Mouse (Mus musculus): ENCODE measurements around the gene Gm20388. TPM values are rescaled to one million over a fixed set of nuclear protein-coding genes. Genes with fewer than 3 reads are reported as not detected.

Gm20388 gene
- polyA plus RNA-seq, 1 experiment from 2014 or later = not detected

- no peak overlapping the region for H3K4me2 ChIP-seq
- DNase-seq (no peak), ATAC-seq (ENCODE audit: low read depth) (no peak)
- H3K9ac ChIP-seq = no peak overlapping the region
- H3K36me3 ChIP-seq = 0 out of 2 replicates have a peak, but pooled peaks cover 2% of the 10 kb centered on the region
- 68% methylated on average over 5 of the region's 5 CpGs for WGBS (ENCODE audit: insufficient replicate concordance)
- H3K27ac ChIP-seq = no peak overlapping the region
- H3K4me1 ChIP-seq (replicated peaks) = peaks cover 17% of the 10 kb centered on the region
- peaks cover 54% of the 10 kb centered on the region for H3K27me3 ChIP-seq
- no peaks in the 10 kb centered on the region for H3K9me3 ChIP-seq (replicated peaks)
- no peak overlapping the region for H3K4me3 ChIP-seq (replicated peaks)
These were observed 3740.9 kb downstream of the Gm20388 start for GRCm38 (mm10) chr8:123651390-123652098.

DNA sequence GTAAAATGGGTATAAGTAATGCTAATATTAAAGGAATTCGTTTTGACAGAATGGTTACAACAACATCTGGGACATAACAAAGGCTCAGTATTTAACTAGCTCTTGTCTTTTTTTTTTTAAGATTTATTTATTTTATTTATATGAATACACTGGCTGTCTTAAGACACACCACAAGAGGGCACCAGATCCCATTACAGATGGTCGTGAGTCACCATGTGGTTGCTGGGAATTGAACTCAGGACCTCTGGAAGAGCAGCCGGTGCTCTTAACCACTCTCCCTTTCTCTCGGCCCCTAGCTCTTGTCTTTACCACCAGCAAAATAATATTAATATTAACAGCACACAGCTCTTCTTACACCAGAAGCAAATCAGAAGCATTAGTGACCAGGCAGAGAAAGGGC, 3742.0 kb downstream of the Gm20388 start:
- Histone ChIP-seq H3K4me2 (no peak overlapping the region), H3K27ac (no peak overlapping the region), H3K4me1 (replicated peaks) (peaks cover 17% of the 10 kb centered on the region), H3K27me3 (peaks cover 58% of the 10 kb centered on the region), H3K4me3 (replicated peaks) (no peak overlapping the region), H3K9me3 (replicated peaks) (no peaks in the 10 kb centered on the region), H3K36me3 (0 out of 2 replicates have a peak, but pooled peaks cover 8% of the 10 kb centered on the region), H3K9ac (no peak overlapping the region)
- no peak for ATAC-seq (ENCODE audit: low read depth)
- 38% methylated on average over 4 of the region's 4 CpGs for WGBS (ENCODE audit: insufficient replicate concordance)
- DNase-seq = no peak

GRCm38 (mm10) chr8:123653308-123653993, 3742.8 kb downstream of the Gm20388 start, which contains the start of gene Rhou:
TSS of gene Rhou (plus strand) at chr8:123653929.
- 2% methylated on average over 57 of the region's 58 CpGs for WGBS (ENCODE audit: insufficient replicate concordance)
- peak within 1 kb of the TSS; percentile 74 for H3K4me2 ChIP-seq
- ATAC-seq (ENCODE audit: low read depth) (peak; percentile 54), DNase-seq (peak; percentile 56)
- peaks cover 63% of the 10 kb centered on the region for H3K27me3 ChIP-seq
- peaks cover 15% of the 10 kb centered on the region for H3K4me1 ChIP-seq (replicated peaks)
- H3K4me3 ChIP-seq (replicated peaks) = peak within 1 kb of the TSS; percentile 60
- peak within 1 kb of the TSS; percentile 67 for H3K9ac ChIP-seq
- H3K27ac ChIP-seq = peak within 1 kb of the TSS; percentile 29; the same call in 1 of the 2 replicates
- 0 out of 2 replicates have a peak, but pooled peaks cover 8% of the 10 kb centered on the region for H3K36me3 ChIP-seq
- H3K9me3 ChIP-seq (replicated peaks) = no peaks in the 10 kb centered on the region

GRCm38 (mm10) chr8:123653994-123654569, 3743.4 kb downstream of the Gm20388 start:
- H3K9ac ChIP-seq = peak overlapping the region; percentile 67
- H3K27ac ChIP-seq = 0 out of 2 replicates have a peak overlapping the region, but pooled peaks have one; percentile 29
- H3K4me3 ChIP-seq (replicated peaks) = peak overlapping the region; percentile 60
- peaks cover 11% of the 10 kb centered on the region for H3K4me1 ChIP-seq (replicated peaks)
- peak; percentile 34 for ATAC-seq (ENCODE audit: low read depth)
- no peaks in the 10 kb centered on the region for H3K9me3 ChIP-seq (replicated peaks)
- 0 out of 2 replicates have a peak, but pooled peaks cover 8% of the 10 kb centered on the region for H3K36me3 ChIP-seq
- no peak for DNase-seq
- peaks cover 65% of the 10 kb centered on the region for H3K27me3 ChIP-seq
- under 1% methylated on average over 57 of the region's 77 CpGs for WGBS (ENCODE audit: insufficient replicate concordance)
- peak overlapping the region; percentile 74 for H3K4me2 ChIP-seq

DNA sequence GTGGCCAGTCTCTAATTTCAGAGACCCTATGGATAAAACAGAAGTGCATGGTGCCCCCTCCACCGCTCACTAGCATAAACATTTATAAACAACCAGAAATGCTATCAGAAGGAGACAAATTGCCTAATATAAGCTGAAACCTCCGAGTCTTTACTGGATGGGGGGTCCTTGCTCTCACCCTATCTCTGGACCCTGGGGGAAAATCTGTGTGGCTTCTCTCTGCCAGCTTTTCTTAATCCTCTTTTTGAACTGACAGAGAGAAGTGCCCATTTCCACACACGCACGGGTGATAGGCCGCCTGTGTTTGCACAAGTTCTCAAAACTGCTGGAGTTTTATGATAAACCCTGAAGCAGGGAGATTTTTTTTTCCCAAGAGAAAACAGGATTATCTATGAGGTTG, 3744.1 kb downstream of the Gm20388 start:
- peak overlapping the region; percentile 9; the same call in 1 of the 2 replicates for H3K27ac ChIP-seq
- H3K36me3 ChIP-seq = 0 out of 2 replicates have a peak, but pooled peaks cover 8% of the 10 kb centered on the region
- H3K9ac ChIP-seq = no peak overlapping the region
- peaks cover 65% of the 10 kb centered on the region for H3K27me3 ChIP-seq
- no peaks in the 10 kb centered on the region for H3K9me3 ChIP-seq (replicated peaks)
- peak overlapping the region; percentile 74 for H3K4me2 ChIP-seq
- no peak for ATAC-seq (ENCODE audit: low read depth)
- DNase-seq = no peak
- peak overlapping the region; percentile 60 for H3K4me3 ChIP-seq (replicated peaks)
- WGBS (ENCODE audit: insufficient replicate concordance) = 22% methylated on average over 5 of the region's 5 CpGs
- H3K4me1 ChIP-seq (replicated peaks) = peaks cover 11% of the 10 kb centered on the region

DNA sequence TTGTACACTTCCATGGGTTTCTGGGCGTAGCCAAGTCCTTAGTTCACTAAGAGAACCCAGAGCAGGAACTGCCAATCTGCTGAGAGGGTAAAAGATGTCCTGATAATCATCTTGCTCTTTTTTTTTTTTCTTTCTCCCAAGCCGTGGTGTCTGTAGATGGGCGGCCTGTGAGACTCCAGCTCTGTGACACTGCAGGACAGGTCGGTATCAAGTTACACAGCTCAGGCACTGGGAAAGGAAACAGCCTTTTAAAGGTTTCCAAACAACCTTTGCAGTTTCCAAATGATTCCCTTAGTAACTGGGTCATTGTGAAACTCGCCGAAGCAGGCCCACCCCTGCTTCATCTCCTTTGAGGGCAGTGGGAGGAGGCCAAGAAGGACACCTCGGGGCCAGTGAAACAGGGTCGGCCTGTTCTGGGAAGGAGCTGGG, 3744.7 kb downstream of the Gm20388 start:
- Histone ChIP-seq H3K4me3 (replicated peaks) (peak overlapping the region; percentile 60), H3K9me3 (replicated peaks) (no peaks in the 10 kb centered on the region), H3K4me1 (replicated peaks) (peaks cover 11% of the 10 kb centered on the region), H3K36me3 (0 out of 2 replicates have a peak, but pooled peaks cover 8% of the 10 kb centered on the region), H3K9ac (no peak overlapping the region), H3K4me2 (peak overlapping the region; percentile 74), H3K27ac (peak overlapping the region; percentile 9; the same call in 1 of the 2 replicates), H3K27me3 (peaks cover 65% of the 10 kb centered on the region)
- ATAC-seq (ENCODE audit: low read depth) (peak; percentile 37; the same call in 1 of the 2 replicates), DNase-seq (no peak)
- 18% methylated on average over 8 of the region's 8 CpGs for WGBS (ENCODE audit: insufficient replicate concordance)

GRCm38 (mm10) chr8:123657826-123658225, 3747.2 kb downstream of the Gm20388 start:
- Histone ChIP-seq H3K36me3 (0 out of 2 replicates have a peak, but pooled peaks cover 8% of the 10 kb centered on the region), H3K4me3 (replicated peaks) (no peak overlapping the region), H3K9ac (no peak overlapping the region), H3K9me3 (replicated peaks) (no peaks in the 10 kb centered on the region), H3K4me2 (no peak overlapping the region), H3K27ac (no peak overlapping the region), H3K4me1 (replicated peaks) (peaks cover 19% of the 10 kb centered on the region), H3K27me3 (peaks cover 51% of the 10 kb centered on the region)
- DNase-seq (no peak), ATAC-seq (ENCODE audit: low read depth) (no peak)
- 65% methylated on average over 8 of the region's 8 CpGs for WGBS (ENCODE audit: insufficient replicate concordance)

- H3K27ac ChIP-seq = no peak overlapping the region
- no peak for ATAC-seq (ENCODE audit: low read depth)
- no peak overlapping the region for H3K9ac ChIP-seq
- 60% methylated on average over 10 of the region's 10 CpGs for WGBS (ENCODE audit: insufficient replicate concordance)
- DNase-seq = no peak
- no peaks in the 10 kb centered on the region for H3K9me3 ChIP-seq (replicated peaks)
- no peak overlapping the region for H3K4me3 ChIP-seq (replicated peaks)
- no peak overlapping the region for H3K4me2 ChIP-seq
- H3K4me1 ChIP-seq (replicated peaks) = peaks cover 19% of the 10 kb centered on the region
- H3K27me3 ChIP-seq = peaks cover 34% of the 10 kb centered on the region
- H3K36me3 ChIP-seq = 0 out of 2 replicates have a peak, but pooled peaks cover 8% of the 10 kb centered on the region
These were observed 3748.9 kb downstream of the Gm20388 start for GRCm38 (mm10) chr8:123659469-123660057.

- no peaks in the 10 kb centered on the region for H3K9me3 ChIP-seq (replicated peaks)
- DNase-seq = no peak
- no peak overlapping the region for H3K9ac ChIP-seq
- peaks cover 7% of the 10 kb centered on the region; the same call in 1 of the 2 replicates for H3K4me1 ChIP-seq (replicated peaks)
- H3K4me2 ChIP-seq = no peak overlapping the region
- WGBS (ENCODE audit: insufficient replicate concordance) = 72% methylated on average over 11 of the region's 11 CpGs
- no peak overlapping the region for H3K4me3 ChIP-seq (replicated peaks)
- peaks cover 14% of the 10 kb centered on the region for H3K27me3 ChIP-seq
- 0 out of 2 replicates have a peak, but pooled peaks cover 5% of the 10 kb centered on the region for H3K36me3 ChIP-seq
- ATAC-seq (ENCODE audit: low read depth) = peak; percentile 43; the same call in 1 of the 2 replicates
- H3K27ac ChIP-seq = no peak overlapping the region
These were observed 3750.9 kb downstream of the Gm20388 start for GRCm38 (mm10) chr8:123661515-123661914.

DNA sequence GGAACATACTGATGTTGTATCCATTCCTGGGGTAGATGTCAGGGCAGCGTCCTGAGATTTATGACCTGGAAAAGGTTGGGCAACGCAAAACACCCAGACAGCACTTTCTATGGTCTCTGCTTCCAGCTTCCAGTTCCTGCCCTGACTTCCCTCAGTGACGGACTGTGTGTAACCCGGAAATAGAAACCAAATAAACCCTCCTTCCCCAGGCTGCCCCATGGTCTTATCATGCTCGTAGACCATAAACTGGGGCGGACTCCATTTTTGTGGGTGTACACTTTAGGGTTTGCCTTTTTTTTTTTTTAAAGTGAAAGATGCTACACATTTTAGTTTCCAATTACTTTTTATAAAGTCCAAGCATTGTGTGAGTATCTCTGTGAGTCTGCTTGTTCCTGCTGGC, 3754.9 kb downstream of the Gm20388 start:
- H3K4me3 ChIP-seq (replicated peaks) = no peak overlapping the region
- no peak overlapping the region for H3K4me2 ChIP-seq
- no peaks in the 10 kb centered on the region for H3K27me3 ChIP-seq
- no peak for DNase-seq
- no peak for ATAC-seq (ENCODE audit: low read depth)
- peaks cover 18% of the 10 kb centered on the region for H3K4me1 ChIP-seq (replicated peaks)
- WGBS (ENCODE audit: insufficient replicate concordance) = 54% methylated on average over 6 of the region's 6 CpGs
- no peak overlapping the region for H3K27ac ChIP-seq
- no peak overlapping the region for H3K9ac ChIP-seq
- H3K36me3 ChIP-seq = no peaks in the 10 kb centered on the region
- no peaks in the 10 kb centered on the region for H3K9me3 ChIP-seq (replicated peaks)

All from liver, embryonic 13.5 days (tissue).